Mouse (Mus musculus) left cerebral cortex, adult 9 months (tissue): ENCODE measurements around the gene Zdhhc5.

ENCODE experiments used
- DNase-seq, 2 experiments: peaks; one replicate each; pipeline ENCODE4 v3.0.0; 2022; ENCODE audit warnings: low spot score in 2 of 2

The Zdhhc5 gene

GRCm38 (mm10) chr2:84647051-84647568 is 67.9 kb downstream of the Zdhhc5 start:
- no peak for DNase-seq

- no peak for DNase-seq
Measured at GRCm38 (mm10) chr2:84646138-84646537, 68.8 kb downstream of the Zdhhc5 start.

GRCm38 (mm10) chr2:84640833-84641232 is 74.1 kb downstream of the Zdhhc5 start:
- DNase-seq, result no peak

- no peak for DNase-seq
Measured at GRCm38 (mm10) chr2:84638428-84639220, 76.4 kb downstream of the Zdhhc5 start.
